Mouse (Mus musculus) CH12.LX (cell line): ENCODE data around the gene Ifrd2. TPM values are rescaled to one million over a fixed set of nuclear protein-coding genes. Genes with fewer than 3 reads are reported as not detected.

Source experiments
- DNase-seq: peaks from one replicate; pipeline ENCODE4 v3.0.0-alpha.2; 2013; ENCODE audit errors: extremely low read depth
- H3K27ac ChIP-seq: 2 replicates; pipeline ENCODE4 v1.5.1; 2012; ENCODE audit warnings: low read depth, mild to moderate bottlenecking, control low read depth, moderate library complexity; ENCODE audit not compliant: insufficient read depth
- H3K27me3 ChIP-seq: replicated peaks from 2 replicates; pipeline ENCODE3; 2012; ENCODE audit warnings: inconsistent platforms
- H3K36me3 ChIP-seq, 2 experiments: replicated peaks in 1 of 2; 2 replicates each; pipeline versions ENCODE3 to v1.6.1; 2012; ENCODE audit warnings: inconsistent platforms in 1 of 2, low read length in 1 of 2, mild to moderate bottlenecking in 1 of 2, mixed read lengths in 1 of 2, moderate library complexity in 1 of 2; ENCODE audit not compliant: control insufficient read depth in 1 of 2, insufficient read depth in 1 of 2
- H3K4me1 ChIP-seq, 2 experiments: 2 replicates each; pipeline ENCODE4 v1.6.1; 2012; ENCODE audit warnings: inconsistent platforms in 1 of 2, moderate library complexity in 1 of 2; ENCODE audit not compliant: insufficient read depth in 2 of 2, control insufficient read depth in 1 of 2
- H3K4me2 ChIP-seq: 2 replicates; pipeline ENCODE4 v1.6.1; 2012; ENCODE audit warnings: low read depth, mild to moderate bottlenecking, control low read depth; ENCODE audit not compliant: poor library complexity, insufficient read depth, severe bottlenecking
- H3K4me3 ChIP-seq, 3 experiments: fragments of 150-350 bp in 1 of 3; sonication (generic) in 1 of 3; replicated peaks in 1 of 3; 2 replicates each; pipeline versions ENCODE3 to v1.5.1; 2011 to 2012; ENCODE audit warnings: low read depth in 2 of 3, low read length in 2 of 3, mild to moderate bottlenecking in 2 of 3, moderate library complexity in 2 of 3, control low read depth in 1 of 3, improper control_type of control experiment in 1 of 3, inconsistent platforms in 1 of 3, mixed read lengths in 1 of 3; ENCODE audit not compliant: poor library complexity in 1 of 3
- H3K79me2 ChIP-seq: replicated peaks from 2 replicates; pipeline ENCODE4 v1.6.1; 2012; ENCODE audit warnings: mild to moderate bottlenecking, moderate library complexity; ENCODE audit not compliant: control insufficient read depth, poor library complexity, insufficient read depth, severe bottlenecking; ENCODE audit errors: extremely low read depth
- H3K9ac ChIP-seq: 2 replicates; pipeline ENCODE4 v1.6.1; 2012; ENCODE audit warnings: low read depth, mild to moderate bottlenecking, control low read depth, moderate library complexity; ENCODE audit not compliant: insufficient read depth
- H3K9me3 ChIP-seq: replicated peaks from 2 replicates; pipeline ENCODE3; 2012; ENCODE audit warnings: low read length, inconsistent platforms, mixed read lengths
- CHD1 ChIP-seq: IDR thresholded peaks from 2 replicates; pipeline ENCODE4 v1.6.1; 2012; ENCODE audit warnings: low read depth, low read length, improper control_type of control experiment, inconsistent platforms
- E2F4 ChIP-seq: IDR thresholded peaks from 2 replicates; pipeline ENCODE4 v1.6.1; 2011; ENCODE audit warnings: low read depth, low read length, improper control_type of control experiment; ENCODE audit not compliant: insufficient replicate concordance
- GABPA ChIP-seq: IDR thresholded peaks from 2 replicates; pipeline ENCODE4 v1.6.1; 2012; ENCODE audit warnings: low read depth, low read length, improper control_type of control experiment, inconsistent platforms; ENCODE audit not compliant: insufficient replicate concordance
- MAFK ChIP-seq: IDR thresholded peaks from 2 replicates; pipeline ENCODE4 v1.6.1; 2011; ENCODE audit warnings: low read length, improper control_type of control experiment; ENCODE audit not compliant: insufficient replicate concordance
- MAX ChIP-seq: IDR thresholded peaks from 2 replicates; pipeline ENCODE4 v1.6.1; 2011; ENCODE audit warnings: low read length, improper control_type of control experiment
- MAZ ChIP-seq: IDR thresholded peaks from 2 replicates; pipeline ENCODE4 v1.6.1; 2012; ENCODE audit warnings: low read depth, mild to moderate bottlenecking, inconsistent platforms, low read length, improper control_type of control experiment, moderate library complexity
- MEF2A ChIP-seq: IDR thresholded peaks from 2 replicates; pipeline ENCODE4 v1.6.1; 2014; ENCODE audit warnings: low read depth, mild to moderate bottlenecking, inconsistent platforms, low read length, improper control_type of control experiment, borderline replicate concordance
- MYC ChIP-seq: IDR thresholded peaks from 2 replicates; pipeline ENCODE4 v1.6.1; 2011; ENCODE audit warnings: low read depth, mild to moderate bottlenecking, improper control_type of control experiment, low read length
- NELFE ChIP-seq: IDR thresholded peaks from 2 replicates; pipeline ENCODE4 v1.6.1; 2011; ENCODE audit warnings: low read depth, low read length, improper control_type of control experiment
- NRF1 ChIP-seq: IDR thresholded peaks from 2 replicates; pipeline ENCODE4 v1.6.1; 2014; ENCODE audit warnings: low read depth, mild to moderate bottlenecking, inconsistent platforms, low read length, improper control_type of control experiment, moderate library complexity
- POLR2AphosphoS2 ChIP-seq: IDR thresholded peaks from 2 replicates; pipeline ENCODE4 v1.6.1; 2011; ENCODE audit warnings: low read depth, low read length, improper control_type of control experiment
- TBP ChIP-seq: conservative IDR thresholded peaks from 2 replicates; pipeline ENCODE4 v1.6.1; 2011; ENCODE audit warnings: low read depth, low read length, improper control_type of control experiment
- TCF12 ChIP-seq: IDR thresholded peaks from 2 replicates; pipeline ENCODE4 v1.6.1; 2014; ENCODE audit warnings: low read depth, mild to moderate bottlenecking, inconsistent platforms, low read length, improper control_type of control experiment
- ZC3H11A ChIP-seq: IDR thresholded peaks from 2 replicates; pipeline ENCODE4 v1.6.1; 2012; ENCODE audit warnings: low read depth, mild to moderate bottlenecking, inconsistent platforms, low read length, improper control_type of control experiment
- ZNF384 ChIP-seq: IDR thresholded peaks from 2 replicates; pipeline ENCODE4 v1.6.1; 2012; ENCODE audit warnings: low read depth, low read length, improper control_type of control experiment, inconsistent platforms
- dilution Hi-C: fragments of 300-500 bp; cut with MboI; formaldehyde crosslinking; loops from 2 replicates; pipeline ENCODE4 v1.14.3; 2020; ENCODE audit warnings: low sequenced_read_pairs; ENCODE audit not compliant: extremely low pct_unique_long_range_greater_than_20kb, extremely low pct_ligation_motif_present
- in situ Hi-C: fragments of 300-500 bp; cut with MboI; formaldehyde crosslinking; loops from 3 replicates; pipeline ENCODE4 v1.14.3; 2019; ENCODE audit warnings: low sequenced_read_pairs, low pct_ligation_motif_present, low pct_unique_long_range_greater_than_20kb, mixed read lengths
- polyA plus RNA-seq: library from polyadenylated mRNA; unstranded; fragments of >175 nt; gene quantifications from 2 replicates; pipeline ENCODE4 v1.2.1, GENCODE M21; 2012; ENCODE audit warnings: low read depth; ENCODE audit not compliant: insufficient read length
- total RNA-seq, 2 experiments: library from RNA; depleted of rRNA; stranded (reverse); fragments of 300-350 nt in 1 of 2; fragments of >200 nt in 1 of 2; gene quantifications; 2 replicates each; pipeline ENCODE4 v1.2.3; 2012 to 2014

Ifrd2 gene
- total and polyA plus RNA-seq, 3 experiments, result 62.8 to 143 (median 91.3) TPM

DNA sequence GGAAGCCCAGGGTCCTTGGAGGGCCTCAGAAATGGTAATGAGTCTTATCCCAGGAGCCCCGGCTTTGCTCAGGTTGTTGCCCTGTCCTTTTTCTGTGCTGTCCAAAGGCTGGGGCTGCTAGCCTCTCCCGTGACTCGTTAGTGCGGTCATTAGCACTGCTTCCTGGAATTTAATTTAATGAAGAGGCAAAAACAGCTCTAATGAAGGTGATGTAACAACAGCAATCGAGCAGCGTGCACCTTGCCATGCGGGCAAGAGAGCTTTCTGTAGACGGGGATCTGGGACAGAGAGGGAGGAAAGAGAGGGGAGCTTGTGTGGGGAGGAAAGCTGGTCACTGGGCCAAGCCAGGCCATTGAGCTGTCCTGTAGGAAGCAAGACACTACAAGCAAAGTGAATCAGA lies 54.2 kb downstream of the Ifrd2 start:
- H3K4me2 ChIP-seq, result no peak overlapping the region
- TF ChIP-seq ZC3H11A (no peak), TCF12 (no peak), MEF2A (no peak), NRF1 (no peak), NELFE (no peak), E2F4 (no peak), CHD1 (no peak), TBP (no peak), GABPA (no peak), MAX (no peak), POLR2AphosphoS2 (no peak), MAZ (no peak), ZNF384 (no peak), MAFK (no peak), MYC (no peak)
- H3K79me2 ChIP-seq, result no peaks in the 10 kb centered on the region
- H3K4me1 ChIP-seq, result peaks cover 13 to 43% of the 10 kb centered on the region in 2 experiments
- H3K9ac ChIP-seq, result no peak overlapping the region
- no peaks in the 10 kb centered on the region for H3K36me3 ChIP-seq
- DNase-seq, result no peak
- in situ Hi-C loops (loop anchor here (5.0 kb wide), 2 partner anchors 34 to 36 kb away; partner anchors contain the start of genes Gnat1 and Sema3b), dilution Hi-C loops (no loop called here)
- H3K27ac ChIP-seq, result no peak overlapping the region
- peaks cover 7% of the 10 kb centered on the region for H3K27me3 ChIP-seq
- no peaks in the 10 kb centered on the region for H3K9me3 ChIP-seq
- H3K4me3 ChIP-seq, result no peak overlapping the region

Other genes starting within 250 kb of the Ifrd2 start
- gene Hemk1, start 249.3 kb upstream of the Ifrd2 start, total RNA-seq (2012; rRNA removed), result 12.2 and 20.5 TPM in 2 replicates
- gene Hemk1, start 249.3 kb upstream of the Ifrd2 start, total RNA-seq (2014; rRNA removed), result 10.8 and 12.1 TPM in 2 replicates
- 11.9 TPM in 2 replicates for gene Hemk1, start 249.3 kb upstream of the Ifrd2 start, polyA plus RNA-seq
- gene 6430571L13Rik, start 247.0 kb upstream of the Ifrd2 start, total RNA-seq (2012; rRNA removed), result 0.34 and 0.72 TPM in 2 replicates
- 0.11 TPM in 1 of 2 replicates, not detected in the other for gene 6430571L13Rik, start 247.0 kb upstream of the Ifrd2 start, total RNA-seq (2014; rRNA removed)
- gene 6430571L13Rik, start 247.0 kb upstream of the Ifrd2 start, polyA plus RNA-seq, result 0.09 and 0.10 TPM in 2 replicates
- 0.04 TPM in 1 of 2 replicates, not detected in the other for gene Cacna2d2, start 188.0 kb upstream of the Ifrd2 start, total RNA-seq (2012; rRNA removed)
- gene Cacna2d2, start 188.0 kb upstream of the Ifrd2 start, total RNA-seq (2014; rRNA removed), result not detected in 2 replicates
- gene Cacna2d2, start 188.0 kb upstream of the Ifrd2 start, polyA plus RNA-seq, result not detected in 2 replicates
- gene Tmem115, start 53.7 kb upstream of the Ifrd2 start, total RNA-seq (2012; rRNA removed), result 17.9 TPM in 2 replicates
- gene Tmem115, start 53.7 kb upstream of the Ifrd2 start, total RNA-seq (2014; rRNA removed), result 10.0 and 13.0 TPM in 2 replicates
- 11.3 and 12.6 TPM in 2 replicates for gene Tmem115, start 53.7 kb upstream of the Ifrd2 start, polyA plus RNA-seq
- gene Cyb561d2, start 45.4 kb upstream of the Ifrd2 start, total RNA-seq (2012; rRNA removed), result 37.8 and 45.9 TPM in 2 replicates
- gene Cyb561d2, start 45.4 kb upstream of the Ifrd2 start, total RNA-seq (2014; rRNA removed), result 29.2 and 35.7 TPM in 2 replicates
- 23.6 and 23.8 TPM in 2 replicates for gene Cyb561d2, start 45.4 kb upstream of the Ifrd2 start, polyA plus RNA-seq
- 28.0 and 31.4 TPM in 2 replicates for gene Nprl2, start 45.4 kb upstream of the Ifrd2 start, total RNA-seq (2012; rRNA removed)
- gene Nprl2, start 45.4 kb upstream of the Ifrd2 start, total RNA-seq (2014; rRNA removed), result 16.3 and 19.4 TPM in 2 replicates
- gene Nprl2, start 45.4 kb upstream of the Ifrd2 start, polyA plus RNA-seq, result 10.8 and 12.6 TPM in 2 replicates
- 0.34 TPM in 1 of 2 replicates, not detected in the other for gene Zmynd10, start 40.3 kb upstream of the Ifrd2 start, total RNA-seq (2012; rRNA removed)
- not detected in 2 replicates for gene Zmynd10, start 40.3 kb upstream of the Ifrd2 start, total RNA-seq (2014; rRNA removed)
- gene Zmynd10, start 40.3 kb upstream of the Ifrd2 start, polyA plus RNA-seq, result 0.63 TPM in 1 of 2 replicates, not detected in the other
- 17.7 and 18.5 TPM in 2 replicates for gene Rassf1, start 36.1 kb upstream of the Ifrd2 start, total RNA-seq (2012; rRNA removed)
- 15.3 and 15.9 TPM in 2 replicates for gene Rassf1, start 36.1 kb upstream of the Ifrd2 start, total RNA-seq (2014; rRNA removed)
- 11.6 and 12.2 TPM in 2 replicates for gene Rassf1, start 36.1 kb upstream of the Ifrd2 start, polyA plus RNA-seq
- gene Tusc2, start 24.4 kb upstream of the Ifrd2 start, total RNA-seq (2012; rRNA removed), result 23.0 and 31.5 TPM in 2 replicates
- 30.8 and 33.3 TPM in 2 replicates for gene Tusc2, start 24.4 kb upstream of the Ifrd2 start, total RNA-seq (2014; rRNA removed)
- gene Tusc2, start 24.4 kb upstream of the Ifrd2 start, polyA plus RNA-seq, result 39.1 and 39.2 TPM in 2 replicates
- 26.8 and 31.8 TPM in 2 replicates for gene Hyal2, start 19.7 kb upstream of the Ifrd2 start, total RNA-seq (2012; rRNA removed)
- 14.6 and 16.4 TPM in 2 replicates for gene Hyal2, start 19.7 kb upstream of the Ifrd2 start, total RNA-seq (2014; rRNA removed)
- 23.0 and 30.9 TPM in 2 replicates for gene Hyal2, start 19.7 kb upstream of the Ifrd2 start, polyA plus RNA-seq
- 0.38 and 0.59 TPM in 2 replicates for gene Hyal1, start 10.7 kb upstream of the Ifrd2 start, total RNA-seq (2012; rRNA removed)
- gene Hyal1, start 10.7 kb upstream of the Ifrd2 start, total RNA-seq (2014; rRNA removed), result 0.16 TPM in 1 of 2 replicates, not detected in the other
- gene Hyal1, start 10.7 kb upstream of the Ifrd2 start, polyA plus RNA-seq, result 0.40 and 0.82 TPM in 2 replicates
- gene Naa80, start 8.8 kb upstream of the Ifrd2 start, total RNA-seq (2012; rRNA removed), result 4.4 and 4.8 TPM in 2 replicates
- 0.70 and 1.7 TPM in 2 replicates for gene Naa80, start 8.8 kb upstream of the Ifrd2 start, total RNA-seq (2014; rRNA removed)
- 5.5 and 9.3 TPM in 2 replicates for gene Naa80, start 8.8 kb upstream of the Ifrd2 start, polyA plus RNA-seq
- gene Hyal3, start 6.8 kb upstream of the Ifrd2 start, total RNA-seq (2012; rRNA removed), result 0.13 TPM in 1 of 2 replicates, not detected in the other
- 0.12 TPM in 1 of 2 replicates, not detected in the other for gene Hyal3, start 6.8 kb upstream of the Ifrd2 start, total RNA-seq (2014; rRNA removed)
- gene Hyal3, start 6.8 kb upstream of the Ifrd2 start, polyA plus RNA-seq, result 0.14 and 0.21 TPM in 2 replicates
- 7.4 and 11.6 TPM in 2 replicates for gene Sema3b, start 21.6 kb downstream of the Ifrd2 start, total RNA-seq (2012; rRNA removed)
- gene Sema3b, start 21.6 kb downstream of the Ifrd2 start, total RNA-seq (2014; rRNA removed), result 8.0 and 8.2 TPM in 2 replicates
- gene Sema3b, start 21.6 kb downstream of the Ifrd2 start, polyA plus RNA-seq, result 4.3 and 4.7 TPM in 2 replicates
- gene Gnai2, start 47.7 kb downstream of the Ifrd2 start, total RNA-seq (2012; rRNA removed), result 154 and 160 TPM in 2 replicates
- gene Gnai2, start 47.7 kb downstream of the Ifrd2 start, total RNA-seq (2014; rRNA removed), result 86.2 and 98.2 TPM in 2 replicates
- 262 and 286 TPM in 2 replicates for gene Gnai2, start 47.7 kb downstream of the Ifrd2 start, polyA plus RNA-seq
- 0.04 TPM in 1 of 2 replicates, not detected in the other for gene Slc38a3, start 81.9 kb downstream of the Ifrd2 start, total RNA-seq (2012; rRNA removed)
- not detected in 2 replicates for gene Slc38a3, start 81.9 kb downstream of the Ifrd2 start, total RNA-seq (2014; rRNA removed)
- not detected in 2 replicates for gene Slc38a3, start 81.9 kb downstream of the Ifrd2 start, polyA plus RNA-seq
- gene Gnat1, start 92.1 kb downstream of the Ifrd2 start, total RNA-seq (2012; rRNA removed), result not detected in 2 replicates
- not detected in 2 replicates for gene Gnat1, start 92.1 kb downstream of the Ifrd2 start, total RNA-seq (2014; rRNA removed)
- 2.0 and 3.0 TPM in 2 replicates for gene Gnat1, start 92.1 kb downstream of the Ifrd2 start, polyA plus RNA-seq
- 0.50 and 1.1 TPM in 2 replicates for gene Sema3f, start 122.8 kb downstream of the Ifrd2 start, total RNA-seq (2012; rRNA removed)
- gene Sema3f, start 122.8 kb downstream of the Ifrd2 start, total RNA-seq (2014; rRNA removed), result 0.24 TPM in 1 of 2 replicates, not detected in the other
- gene Sema3f, start 122.8 kb downstream of the Ifrd2 start, polyA plus RNA-seq, result 0.36 and 1.6 TPM in 2 replicates
- 67.6 and 74.5 TPM in 2 replicates for gene Rbm5, start 183.4 kb downstream of the Ifrd2 start, total RNA-seq (2012; rRNA removed)
- 83.6 and 85.3 TPM in 2 replicates for gene Rbm5, start 183.4 kb downstream of the Ifrd2 start, total RNA-seq (2014; rRNA removed)
- gene Rbm5, start 183.4 kb downstream of the Ifrd2 start, polyA plus RNA-seq, result 83.6 and 92.8 TPM in 2 replicates